Mouse (Mus musculus): ENCODE data around the gene Ica1l. TPM values are rescaled to one million over a fixed set of nuclear protein-coding genes. Genes with fewer than 3 reads are reported as not detected.

Gene Ica1l
- polyA plus RNA-seq, 2 experiments = 1.7 to 2.3 TPM

DNA sequence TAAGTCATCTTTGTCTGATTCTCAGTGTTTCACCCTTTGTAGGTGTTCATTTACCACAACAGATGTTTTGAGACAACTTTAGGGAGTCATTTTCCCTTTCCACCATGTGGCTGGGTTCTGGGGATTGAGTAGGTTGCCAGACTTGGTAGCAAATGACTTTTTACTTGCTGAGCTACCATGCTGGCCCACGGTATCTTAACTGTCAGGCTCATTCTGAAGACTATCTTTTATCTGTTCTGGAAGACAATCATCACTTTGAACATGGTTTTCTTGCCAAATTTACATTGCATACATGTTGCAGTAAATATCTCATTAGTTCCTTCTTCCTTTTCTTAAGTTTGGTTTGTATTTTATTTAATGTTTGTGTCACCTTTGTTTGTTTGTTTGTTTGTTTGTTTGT is 97.0 kb downstream of the Ica1l start:
- DNase-seq (ENCODE audit: low spot score) (no peak), ATAC-seq (ENCODE audit: low FRiP score, low read depth) (no peak)
- Histone ChIP-seq H3K27me3 (ENCODE audit: control insufficient read depth, insufficient read depth, low read length) (no peaks in the 10 kb centered on the region), H3K4me3 (replicated peaks; ENCODE audit: low read length) (no peak overlapping the region), H3K4me2 (replicated peaks; ENCODE audit: low read depth, low read length, severe bottlenecking) (no peak overlapping the region), H3K36me3 (ENCODE audit: control insufficient read depth, insufficient read depth, low read length) (peaks cover 5% of the 10 kb centered on the region; the same call in 1 of the 2 replicates), H3K9me3 (ENCODE audit: control insufficient read depth, low read length) (no peaks in the 10 kb centered on the region), H3K4me1 (ENCODE audit: control insufficient read depth, insufficient read depth, low read length) (peaks cover 3% of the 10 kb centered on the region; the same call in 1 of the 2 replicates), H3K27ac (replicated peaks; ENCODE audit: low read depth, low read length) (no peak overlapping the region), H3K9ac (ENCODE audit: low read depth, low read length, severe bottlenecking) (no peak overlapping the region)
- WGBS = 73% methylated on average over 1 of the region's 1 CpGs
- no peak for TF ChIP-seq POLR2A (IDR thresholded peaks at IDR 0.05; ENCODE audit: borderline replicate concordance, extremely low read depth, insufficient read depth, insufficient read length)

DNA sequence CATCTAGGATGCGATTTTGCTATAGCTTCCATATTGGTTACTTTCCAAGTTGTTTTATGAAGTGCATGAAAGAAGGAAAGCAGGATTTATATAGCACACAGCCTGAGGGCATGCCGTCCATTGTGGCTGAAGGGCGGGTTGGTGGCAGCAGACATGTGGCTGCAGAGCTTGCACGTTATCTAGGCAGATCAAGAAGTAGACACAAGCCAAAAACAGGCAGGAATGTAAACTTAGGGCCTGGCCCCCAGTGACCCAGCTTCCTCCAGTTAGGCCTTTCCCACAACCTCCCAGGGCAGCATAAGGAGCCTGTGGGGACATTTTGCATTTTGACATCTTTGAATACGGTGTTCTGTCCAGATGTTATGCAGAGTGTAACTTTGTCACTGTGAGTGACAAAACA is 99.2 kb downstream of the Ica1l start:
- ATAC-seq (ENCODE audit: low FRiP score, low read depth) = no peak

DNA sequence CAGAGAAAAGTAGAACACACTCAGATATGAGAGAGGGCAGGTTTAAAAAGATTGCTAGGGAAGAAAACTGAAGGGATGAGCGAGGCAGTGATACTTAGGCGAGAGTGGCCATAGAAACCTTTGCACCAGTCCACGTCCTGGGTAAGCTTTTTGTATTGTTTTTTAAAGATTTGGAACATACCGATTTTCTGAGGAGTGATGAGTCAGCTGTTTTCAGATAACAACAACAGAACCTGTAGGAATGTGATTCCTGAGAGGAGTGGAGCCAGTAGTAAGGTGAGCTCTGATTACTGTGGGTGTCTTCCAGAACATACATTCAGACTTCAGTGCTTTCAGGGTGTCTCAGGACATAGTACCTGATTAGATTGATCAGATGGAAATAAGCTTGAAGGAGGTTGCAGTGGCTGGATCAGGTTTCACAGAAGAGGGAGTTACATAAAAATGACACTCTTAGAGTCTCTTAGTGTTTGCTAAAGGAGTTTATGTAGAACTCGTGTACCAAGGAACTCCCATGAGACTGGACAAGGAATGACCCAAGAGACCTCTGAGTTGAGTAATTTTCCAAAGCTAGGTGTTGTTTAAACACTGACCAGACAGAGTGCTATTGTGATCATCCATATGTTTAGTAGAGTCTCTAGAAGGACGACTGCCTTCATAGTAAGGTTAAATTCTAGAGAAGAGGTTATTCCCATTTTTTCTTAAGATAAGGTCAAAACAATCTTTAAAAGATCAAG is 100.8 kb downstream of the Ica1l start:
- WGBS = 79% methylated on average over 6 of the region's 6 CpGs
- H3K27me3 ChIP-seq (ENCODE audit: control insufficient read depth, insufficient read depth, low read length) = no peaks in the 10 kb centered on the region

More for the DNA sequence above, 99.2 kb downstream of the Ica1l start:
- peaks cover 3% of the 10 kb centered on the region; the same call in 1 of the 2 replicates for H3K4me1 ChIP-seq (ENCODE audit: control insufficient read depth, insufficient read depth, low read length)
- no peak for TF ChIP-seq POLR2A (IDR thresholded peaks at IDR 0.05; ENCODE audit: borderline replicate concordance, extremely low read depth, insufficient read depth, insufficient read length)
- no peak overlapping the region for H3K27ac ChIP-seq (replicated peaks; ENCODE audit: low read depth, low read length)
- WGBS = 41% methylated on average over 5 of the region's 5 CpGs
- H3K36me3 ChIP-seq (ENCODE audit: control insufficient read depth, insufficient read depth, low read length) = peaks cover under 1% of the 10 kb centered on the region; the same call in 1 of the 2 replicates
- no peaks in the 10 kb centered on the region for H3K27me3 ChIP-seq (ENCODE audit: control insufficient read depth, insufficient read depth, low read length)
- DNase-seq (ENCODE audit: low spot score) = no peak
- H3K9me3 ChIP-seq (ENCODE audit: control insufficient read depth, low read length) = no peaks in the 10 kb centered on the region
- H3K4me3 ChIP-seq (replicated peaks; ENCODE audit: low read length) = no peak overlapping the region
- H3K9ac ChIP-seq (ENCODE audit: low read depth, low read length, severe bottlenecking) = no peak overlapping the region
- no peak overlapping the region for H3K4me2 ChIP-seq (replicated peaks; ENCODE audit: low read depth, low read length, severe bottlenecking)

DNA sequence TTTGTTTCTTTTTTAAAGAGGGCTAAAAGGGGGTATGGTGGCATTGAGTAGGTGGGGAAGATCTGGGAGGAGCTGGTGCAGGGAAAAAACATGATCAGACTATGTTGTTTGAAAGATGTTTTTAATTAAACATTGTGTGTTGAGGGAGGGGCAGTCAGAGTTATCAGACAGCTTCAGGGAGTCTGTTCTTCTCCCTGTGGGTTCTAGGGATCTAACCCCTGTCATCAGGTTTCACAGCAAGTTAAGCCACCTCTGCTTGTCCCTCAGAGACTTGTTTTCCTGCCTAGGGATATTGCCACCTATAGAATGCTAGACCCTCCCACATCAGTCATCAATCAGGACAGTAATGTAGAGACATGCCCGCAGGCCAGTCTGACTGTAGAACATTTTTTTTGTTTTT is 101.9 kb downstream of the Ica1l start:
- no peak for TF ChIP-seq POLR2A (IDR thresholded peaks at IDR 0.05; ENCODE audit: borderline replicate concordance, extremely low read depth, insufficient read depth, insufficient read length)
- no peak for ATAC-seq (ENCODE audit: low FRiP score, low read depth)
- 97% methylated on average over 1 of the region's 1 CpGs for WGBS
- no peak for DNase-seq (ENCODE audit: low spot score)
- H3K27me3 ChIP-seq (ENCODE audit: control insufficient read depth, insufficient read depth, low read length) = no peaks in the 10 kb centered on the region
- no peak overlapping the region for H3K4me3 ChIP-seq (replicated peaks; ENCODE audit: low read length)
- H3K36me3 ChIP-seq (ENCODE audit: control insufficient read depth, insufficient read depth, low read length) = no peaks in the 10 kb centered on the region
- no peak overlapping the region for H3K9ac ChIP-seq (ENCODE audit: low read depth, low read length, severe bottlenecking)
- H3K4me2 ChIP-seq (replicated peaks; ENCODE audit: low read depth, low read length, severe bottlenecking) = no peak overlapping the region
- no peaks in the 10 kb centered on the region for H3K9me3 ChIP-seq (ENCODE audit: control insufficient read depth, low read length)
- no peak overlapping the region for H3K27ac ChIP-seq (replicated peaks; ENCODE audit: low read depth, low read length)
- H3K4me1 ChIP-seq (ENCODE audit: control insufficient read depth, insufficient read depth, low read length) = peaks cover 3% of the 10 kb centered on the region; the same call in 1 of the 2 replicates

More for the DNA sequence above, 100.8 kb downstream of the Ica1l start:
- Histone ChIP-seq H3K4me1 (ENCODE audit: control insufficient read depth, insufficient read depth, low read length) (peaks cover 3% of the 10 kb centered on the region; the same call in 1 of the 2 replicates), H3K9me3 (ENCODE audit: control insufficient read depth, low read length) (no peaks in the 10 kb centered on the region), H3K27ac (replicated peaks; ENCODE audit: low read depth, low read length) (no peak overlapping the region), H3K9ac (ENCODE audit: low read depth, low read length, severe bottlenecking) (no peak overlapping the region), H3K4me2 (replicated peaks; ENCODE audit: low read depth, low read length, severe bottlenecking) (no peak overlapping the region), H3K36me3 (ENCODE audit: control insufficient read depth, insufficient read depth, low read length) (no peaks in the 10 kb centered on the region), H3K4me3 (replicated peaks; ENCODE audit: low read length) (no peak overlapping the region)
- DNase-seq (ENCODE audit: low spot score) (no peak), ATAC-seq (ENCODE audit: low FRiP score, low read depth) (no peak)
- no peak for TF ChIP-seq POLR2A (IDR thresholded peaks at IDR 0.05; ENCODE audit: borderline replicate concordance, extremely low read depth, insufficient read depth, insufficient read length)

DNA sequence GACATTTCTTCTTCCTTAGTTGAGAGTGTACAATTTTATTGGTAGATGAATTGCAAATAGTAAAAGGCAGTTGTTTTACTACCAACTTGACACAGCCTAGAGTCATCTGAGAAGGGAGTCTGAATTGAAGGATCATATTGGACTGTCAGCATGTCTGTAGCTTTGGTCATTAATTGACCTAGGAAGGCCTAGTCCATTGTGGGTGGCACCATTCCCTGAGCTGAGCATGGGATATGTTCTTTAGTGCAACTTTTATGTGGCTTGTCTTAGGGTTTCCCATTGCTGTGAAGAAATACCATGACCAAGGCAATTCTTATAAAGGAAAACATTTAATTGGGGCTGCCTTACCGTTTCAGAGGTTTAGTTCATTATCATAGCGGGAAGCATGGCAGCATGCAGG is 110.0 kb downstream of the Ica1l start:
- H3K9me3 ChIP-seq (ENCODE audit: control insufficient read depth, low read length) = no peaks in the 10 kb centered on the region
- no peaks in the 10 kb centered on the region for H3K4me1 ChIP-seq (ENCODE audit: control insufficient read depth, insufficient read depth, low read length)
- ATAC-seq (ENCODE audit: low FRiP score, low read depth) = no peak
- no peaks in the 10 kb centered on the region for H3K27me3 ChIP-seq (ENCODE audit: control insufficient read depth, insufficient read depth, low read length)
- DNase-seq (ENCODE audit: low spot score) = no peak
- no peak for TF ChIP-seq POLR2A (IDR thresholded peaks at IDR 0.05; ENCODE audit: borderline replicate concordance, extremely low read depth, insufficient read depth, insufficient read length)
- no peaks in the 10 kb centered on the region for H3K36me3 ChIP-seq (ENCODE audit: control insufficient read depth, insufficient read depth, low read length)
- WGBS = 74% methylated on average over 2 of the region's 2 CpGs
- no peak overlapping the region for H3K9ac ChIP-seq (ENCODE audit: low read depth, low read length, severe bottlenecking)
- no peak overlapping the region for H3K4me3 ChIP-seq (replicated peaks; ENCODE audit: low read length)
- H3K4me2 ChIP-seq (replicated peaks; ENCODE audit: low read depth, low read length, severe bottlenecking) = no peak overlapping the region
- no peak overlapping the region for H3K27ac ChIP-seq (replicated peaks; ENCODE audit: low read depth, low read length)

Other genes starting within 250 kb of the Ica1l start
- gene Fam117b, start 130.2 kb downstream of the Ica1l start, polyA plus RNA-seq (2012; rRNA removed) = 12.3 and 13.9 TPM in 2 replicates
- gene Fam117b, start 130.2 kb downstream of the Ica1l start, polyA plus RNA-seq (2014; fragmentation: Nextera tagmentation; extraction: Ambion mirVana) = 12.4 and 14.9 TPM in 2 replicates
- 9.0 and 9.3 TPM in 2 replicates for gene Carf, start 55.1 kb upstream of the Ica1l start, polyA plus RNA-seq (2012; rRNA removed)
- 8.6 and 9.4 TPM in 2 replicates for gene Carf, start 55.1 kb upstream of the Ica1l start, polyA plus RNA-seq (2014; fragmentation: Nextera tagmentation; extraction: Ambion mirVana)
- 19.3 and 23.4 TPM in 2 replicates for gene Wdr12, start 55.5 kb upstream of the Ica1l start, polyA plus RNA-seq (2012; rRNA removed)
- gene Wdr12, start 55.5 kb upstream of the Ica1l start, polyA plus RNA-seq (2014; fragmentation: Nextera tagmentation; extraction: Ambion mirVana) = 39.6 and 44.8 TPM in 2 replicates
- gene Nbeal1, start 137.4 kb upstream of the Ica1l start, polyA plus RNA-seq (2012; rRNA removed) = 5.2 and 6.1 TPM in 2 replicates
- 8.5 and 10.8 TPM in 2 replicates for gene Nbeal1, start 137.4 kb upstream of the Ica1l start, polyA plus RNA-seq (2014; fragmentation: Nextera tagmentation; extraction: Ambion mirVana)